Mouse (Mus musculus): ENCODE measurements at regions not wholly inside any gene's neighbourhood (a gene's known extent, or its start where the extent isn't known, plus 50 kb on each side); places are given as distances from the start of the nearest gene placed in this dataset.

GRCm38 (mm10) chr3:137795754-137796315, 68.5 kb upstream of the H2afz start:
- no peak for DNase-seq (ENCODE audit: low spot score)

DNA sequence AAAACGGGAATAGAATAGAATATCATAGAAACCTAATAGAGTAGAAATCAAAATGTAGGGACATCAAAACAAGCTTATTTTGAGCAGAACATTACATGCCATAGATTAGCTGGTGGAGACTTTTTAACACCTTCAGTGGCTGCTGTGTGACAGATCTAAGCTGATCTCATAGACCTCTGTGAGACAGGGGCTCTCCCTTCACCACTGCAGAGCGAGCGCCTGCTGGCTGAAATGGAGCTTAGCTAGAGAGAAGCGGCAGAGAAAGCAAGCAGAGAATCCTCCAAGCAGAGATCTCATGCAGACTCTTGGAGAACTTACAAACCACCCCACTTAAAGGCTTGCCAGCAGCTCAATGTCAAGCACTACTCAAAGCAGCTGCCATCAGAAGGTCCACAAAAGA, 65.5 kb upstream of the H2afz start:
- no peak for DNase-seq (ENCODE audit: low spot score)

DNA sequence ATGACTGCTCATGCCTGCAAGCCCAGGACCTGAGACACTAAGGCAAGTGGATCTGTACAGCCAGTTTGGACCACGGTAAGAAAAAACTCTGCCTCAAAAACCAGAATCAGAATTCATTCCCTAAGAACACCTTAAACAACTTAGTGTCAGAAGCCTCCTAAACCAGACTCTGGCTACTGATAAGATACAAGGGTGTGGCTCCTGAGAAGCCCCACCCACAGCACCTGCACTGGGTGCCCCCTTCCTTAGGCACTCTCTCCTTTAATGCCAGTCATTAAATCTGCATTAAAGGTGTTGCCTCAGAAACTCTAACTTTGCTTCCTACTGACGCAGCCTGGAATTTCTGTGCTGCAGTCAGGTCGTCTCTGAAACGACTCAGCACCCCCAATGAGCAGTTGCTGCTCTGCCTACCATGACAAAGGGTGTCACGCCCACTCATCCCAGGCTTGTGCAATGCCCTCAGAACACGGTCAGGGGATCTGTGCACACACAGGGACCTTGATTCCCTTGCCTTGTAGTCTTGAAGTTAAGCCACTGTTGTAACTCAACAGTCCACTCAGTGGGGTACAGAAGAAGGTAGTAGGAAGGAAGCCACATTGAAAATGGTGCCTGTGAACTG, 62.8 kb upstream of the H2afz start:
- DNase-seq (ENCODE audit: low spot score), result no peak

DNA sequence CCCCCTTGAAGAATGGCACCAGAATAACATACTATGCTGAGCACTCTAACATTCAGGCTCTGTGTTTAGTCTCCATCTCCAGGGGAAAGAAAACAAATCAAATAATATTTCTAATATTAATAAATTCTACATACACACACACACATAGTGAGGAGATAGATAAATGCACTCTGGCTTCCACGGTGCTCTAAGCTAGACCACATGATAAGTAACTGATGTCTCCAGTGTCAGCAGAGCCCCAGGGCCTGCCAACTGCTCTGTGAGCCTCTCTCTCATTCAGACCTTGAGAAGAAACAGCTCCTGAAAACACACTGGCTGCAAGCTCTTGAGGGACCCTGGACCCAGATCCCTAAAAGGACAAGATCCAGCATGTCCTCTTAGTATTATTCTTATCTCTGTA, 56.9 kb upstream of the H2afz start:
- no peak for DNase-seq (ENCODE audit: low spot score)

GRCm38 (mm10) chr3:137807913-137808684, 56.2 kb upstream of the H2afz start:
- DNase-seq (ENCODE audit: low spot score), result no peak

DNA sequence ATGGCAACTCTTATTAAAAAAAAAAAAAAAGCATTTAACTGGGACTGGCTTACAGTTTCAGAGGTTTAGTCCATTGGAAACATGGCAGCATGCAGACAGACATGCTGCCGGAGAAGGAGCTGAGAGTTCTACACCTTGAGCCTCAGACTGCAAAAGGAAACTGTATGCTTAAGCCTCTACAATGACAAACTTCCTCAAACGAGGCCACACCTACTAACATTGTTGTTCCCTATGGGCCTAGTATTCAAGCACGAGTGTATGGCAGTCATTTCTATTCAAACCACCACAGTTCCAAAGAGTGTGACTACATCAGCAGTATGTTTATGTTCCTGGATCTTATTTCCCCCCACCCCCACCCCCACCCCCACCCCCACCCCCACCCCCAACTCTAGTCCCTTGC, 54.2 kb upstream of the H2afz start:
- no peak for DNase-seq (ENCODE audit: low spot score)

Data from ovary, adult 18-20 months (tissue).